Mouse (Mus musculus) megakaryocyte progenitor cell, adult 5-6 weeks (primary cell): ENCODE measurements around the gene Tbc1d25. TPM values are rescaled to one million over a fixed set of nuclear protein-coding genes. Genes with fewer than 3 reads are reported as not detected.

Source experiments
- ATAC-seq: replicated peaks from 2 replicates; pipeline ENCODE4 v1.8.0; 2016; ENCODE audit warnings: mild to moderate bottlenecking, moderate TSS enrichment, inconsistent platforms; ENCODE audit not compliant: poor library complexity
- total RNA-seq, 2 experiments: library from RNA; stranded (forward) in 1 of 2; stranded (reverse) in 1 of 2; fragments of 157-497, 149-512 nt in 1 of 2; fragments of 200-1000 nt in 1 of 2; gene quantifications; 2 replicates each; pipeline versions ENCODE4 v1.2.3 to v1.2.4; 2015 to 2017

Tbc1d25 gene
- total RNA-seq, 2 experiments from 2014 or later = 5.8 to 13.9 TPM

DNA sequence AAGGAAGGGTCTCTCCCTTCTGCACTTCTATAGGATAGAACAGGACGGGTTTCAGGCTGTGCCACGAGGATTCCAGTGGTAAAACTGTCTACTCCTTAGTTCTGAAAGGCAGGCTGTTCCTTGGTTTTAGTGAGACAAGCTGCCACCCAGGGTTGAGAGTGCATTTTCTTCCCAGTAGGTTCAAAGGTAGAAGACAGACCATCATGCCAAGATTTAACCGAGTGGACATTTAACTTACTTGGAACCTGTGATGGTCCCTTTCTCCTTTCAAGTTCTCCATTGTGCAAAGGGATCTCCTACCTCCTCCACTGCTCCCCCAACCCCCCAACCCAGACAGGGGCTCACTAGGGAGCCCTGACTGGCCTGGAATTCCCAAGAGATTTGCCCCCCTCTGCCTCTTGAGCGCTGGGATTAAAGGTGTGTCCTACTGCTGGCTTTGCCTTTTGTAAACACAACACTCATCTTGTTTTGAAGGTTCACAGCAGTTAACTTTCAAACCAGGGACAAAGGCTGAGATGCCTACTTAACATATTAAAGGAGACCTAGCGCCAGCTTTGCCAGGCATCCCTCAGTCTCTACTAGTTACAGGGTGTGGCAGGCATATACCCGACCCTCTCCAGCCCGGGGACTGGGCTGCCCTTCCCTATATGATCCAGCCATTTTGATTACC lies 7.0 kb upstream of the Tbc1d25 start:
- ATAC-seq = no peak

DNA sequence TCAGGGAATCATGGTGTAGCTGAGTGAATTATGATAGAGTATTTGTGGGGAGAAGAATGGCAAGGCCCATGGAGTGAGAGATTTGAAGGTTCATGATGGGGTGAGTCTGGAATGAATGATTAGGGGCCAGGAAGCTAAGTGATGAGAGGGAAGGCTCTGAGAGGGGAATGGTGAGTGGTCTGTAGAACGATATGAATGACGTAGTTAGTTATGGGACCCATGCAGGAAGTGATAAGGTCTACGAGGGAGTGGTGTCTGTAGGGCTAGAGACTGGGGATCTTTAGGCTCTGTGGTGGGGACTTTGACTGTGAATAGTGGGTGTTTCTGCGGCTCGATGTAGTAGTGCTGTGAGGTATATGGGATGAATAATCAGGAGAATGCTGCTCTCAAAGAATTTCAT lies 3.7 kb upstream of the Tbc1d25 start:
- no peak for ATAC-seq

DNA sequence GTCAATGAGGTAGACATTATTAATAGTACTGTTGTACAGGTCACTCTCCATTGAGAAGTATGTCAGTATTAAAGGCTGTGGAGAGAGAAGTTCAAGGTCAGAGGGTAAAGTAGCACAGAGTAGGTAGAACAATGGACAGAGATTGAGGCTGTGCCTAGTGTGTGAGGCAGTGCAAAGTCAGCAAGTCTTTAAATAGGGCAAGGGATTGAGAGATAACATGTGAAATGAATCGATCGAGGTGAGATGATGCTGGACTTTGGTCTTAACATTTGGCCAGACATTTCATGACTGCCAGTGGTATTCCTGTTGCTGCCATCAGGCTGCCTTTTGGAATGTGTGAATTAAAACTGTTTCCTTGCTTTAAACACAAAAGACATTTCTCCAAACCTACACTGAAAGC lies 2.9 kb upstream of the Tbc1d25 start:
- ATAC-seq = no peak

DNA sequence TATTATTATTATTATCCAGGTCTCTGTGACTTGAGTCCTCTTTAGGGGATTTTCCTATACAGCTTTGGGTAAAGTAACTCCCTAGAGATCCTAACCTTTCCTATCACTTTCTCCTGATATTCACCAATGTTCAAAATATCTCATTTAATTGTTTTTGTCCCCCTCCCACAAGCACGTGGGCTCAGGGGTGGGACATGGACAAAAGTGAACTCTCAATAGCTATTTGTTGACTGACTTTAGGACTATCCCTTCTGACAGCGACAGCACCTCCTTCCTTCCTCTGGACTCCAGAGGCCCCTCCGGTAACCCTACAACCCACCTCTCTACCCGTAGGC lies 845 bp downstream of the Tbc1d25 start:
- no peak for ATAC-seq

DNA sequence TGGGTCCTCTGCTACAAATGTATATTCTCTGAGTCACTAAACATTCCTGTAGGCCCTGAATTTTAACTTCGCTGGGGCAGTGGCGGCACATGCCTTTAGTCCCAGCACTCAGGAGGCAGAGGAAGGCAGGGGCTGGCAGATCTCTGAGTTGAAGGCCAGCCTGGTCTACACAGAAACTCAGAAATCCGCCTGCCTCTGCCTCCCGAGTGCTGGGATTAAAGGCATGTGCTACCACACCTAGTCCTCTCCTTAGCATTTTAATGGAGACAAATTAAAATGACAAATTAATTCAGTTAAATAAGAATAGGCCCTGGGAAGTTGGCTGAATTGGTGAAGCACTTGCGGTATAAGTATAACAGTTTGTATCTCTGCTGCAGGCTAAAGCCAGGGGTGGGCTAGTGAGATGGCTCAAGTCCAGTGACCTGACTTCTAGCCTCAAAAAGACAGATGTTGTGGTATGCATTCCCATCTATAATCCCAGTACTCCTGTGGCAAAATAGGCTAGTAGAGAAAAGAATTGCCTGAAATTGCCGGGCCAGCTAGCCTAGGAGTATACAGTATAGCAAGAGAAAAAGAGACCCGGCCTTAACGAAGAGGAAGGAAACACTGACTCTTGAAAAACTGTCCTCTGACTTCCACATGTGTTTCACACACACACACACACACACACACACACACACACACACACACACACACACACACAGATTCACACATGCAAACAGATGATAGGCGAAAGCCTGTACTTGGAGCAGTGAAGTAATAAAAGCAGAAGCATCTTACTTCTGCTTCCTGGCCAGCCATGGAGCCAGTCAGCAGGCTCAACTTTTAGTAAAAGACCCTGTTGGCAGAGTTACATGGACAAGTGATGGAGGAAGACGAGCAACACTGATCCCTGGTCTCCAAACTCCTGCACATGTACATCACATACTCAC lies 8.0 kb downstream of the Tbc1d25 start:
- peak; percentile 92 for ATAC-seq

DNA sequence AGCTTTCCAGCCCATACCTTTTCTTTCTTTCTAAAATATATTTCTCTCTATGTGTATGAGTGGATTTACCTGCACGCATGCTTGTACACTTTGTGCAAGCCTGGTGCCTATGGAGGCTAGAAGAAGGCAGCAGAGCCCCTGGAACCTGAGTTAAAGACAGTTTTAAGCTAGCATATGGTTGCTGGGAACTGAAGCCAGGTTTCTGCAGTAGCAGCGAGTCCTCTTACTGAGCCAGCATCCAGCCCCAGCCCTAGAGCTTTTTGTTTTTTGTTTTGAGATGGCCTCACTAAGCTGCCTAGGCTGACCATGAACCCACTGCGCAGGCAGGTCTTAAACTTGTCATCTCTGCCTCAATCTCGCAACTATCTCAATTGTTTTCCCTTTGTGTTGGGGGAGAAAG lies 11.5 kb downstream of the Tbc1d25 start:
- ATAC-seq = no peak

DNA sequence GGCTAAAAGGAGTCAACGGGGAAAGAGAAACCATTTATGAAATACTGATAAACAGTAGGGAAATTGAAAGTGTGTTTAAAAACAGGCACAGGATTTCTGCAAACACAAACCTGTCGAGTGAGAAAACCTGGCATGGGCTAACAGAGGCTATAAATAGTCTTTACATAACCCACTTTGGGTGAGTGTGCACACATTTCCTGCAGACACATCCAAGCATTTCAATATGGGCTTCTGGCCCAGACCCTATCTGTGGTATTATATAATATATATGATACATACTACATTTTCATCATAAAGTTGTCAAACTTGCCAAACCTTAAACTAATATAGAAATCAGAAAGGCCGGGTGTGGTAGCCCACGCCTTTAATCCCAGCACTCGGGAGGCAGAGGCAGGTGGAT lies 12.9 kb downstream of the Tbc1d25 start:
- ATAC-seq = no peak

DNA sequence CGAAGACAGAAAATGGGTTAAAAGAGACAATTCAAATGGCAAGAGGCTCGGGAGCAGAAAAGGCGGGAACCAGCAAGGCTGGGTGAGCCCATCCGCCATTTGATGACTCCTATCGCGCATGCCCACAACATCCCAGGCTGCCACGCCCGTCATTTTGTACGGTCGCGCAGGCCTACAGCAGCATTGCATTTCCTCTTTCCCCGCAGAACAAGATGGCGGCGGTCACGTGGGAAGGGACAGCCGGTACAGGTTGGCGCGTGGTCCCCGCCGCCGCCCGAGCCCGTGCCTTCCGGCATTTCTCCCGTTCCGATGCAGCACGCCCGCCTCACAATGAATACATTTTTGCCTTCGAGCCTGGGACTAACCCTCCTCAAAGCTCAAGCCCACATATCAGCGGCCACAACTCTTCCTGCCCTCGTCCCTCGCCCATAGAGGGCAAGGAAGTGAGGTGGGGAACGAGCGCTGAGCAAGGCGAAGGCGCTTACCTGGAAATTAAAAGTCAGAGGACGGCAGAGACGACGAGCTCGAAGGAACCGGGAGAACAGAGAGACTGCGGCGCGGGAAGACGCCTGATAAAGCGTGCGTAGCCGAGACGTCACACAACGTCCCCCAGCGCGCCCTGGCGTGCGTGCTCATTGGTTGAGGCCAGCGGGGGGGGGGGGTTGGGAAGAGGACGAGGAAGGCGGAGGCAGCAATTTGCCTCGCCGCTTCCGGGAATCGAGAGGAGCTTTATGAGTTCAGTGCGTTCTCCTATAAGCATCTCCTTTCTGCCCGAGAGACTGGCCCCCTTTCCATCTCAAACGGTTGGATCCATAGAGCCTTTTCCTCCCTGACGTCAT lies 30.6 kb downstream of the Tbc1d25 start, which contains the start of gene Rbm3:
Gene Rbm3 (minus strand): TSS at position 728 of the 839 bp plus-strand sequence.
- ATAC-seq = peak; percentile 85

DNA sequence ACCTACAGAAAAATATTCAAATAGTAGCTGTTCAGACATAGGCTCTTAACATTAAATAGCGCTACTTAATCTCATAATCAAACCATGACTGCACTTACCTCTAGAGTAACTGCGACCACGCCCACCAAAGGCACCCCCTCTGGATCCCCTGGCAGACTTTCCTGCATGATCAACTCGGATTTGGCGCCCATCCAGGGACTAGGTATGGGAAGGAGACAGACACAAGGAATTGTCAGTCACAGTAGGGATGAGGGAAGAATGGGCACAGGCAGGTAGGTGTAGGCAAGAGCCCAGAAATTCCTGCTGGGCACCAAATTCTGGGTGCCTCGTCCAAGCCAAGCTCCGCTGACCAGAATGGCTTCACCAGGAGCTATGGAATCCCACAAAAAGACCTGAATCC lies 32.2 kb downstream of the Tbc1d25 start:
- no peak for ATAC-seq

DNA sequence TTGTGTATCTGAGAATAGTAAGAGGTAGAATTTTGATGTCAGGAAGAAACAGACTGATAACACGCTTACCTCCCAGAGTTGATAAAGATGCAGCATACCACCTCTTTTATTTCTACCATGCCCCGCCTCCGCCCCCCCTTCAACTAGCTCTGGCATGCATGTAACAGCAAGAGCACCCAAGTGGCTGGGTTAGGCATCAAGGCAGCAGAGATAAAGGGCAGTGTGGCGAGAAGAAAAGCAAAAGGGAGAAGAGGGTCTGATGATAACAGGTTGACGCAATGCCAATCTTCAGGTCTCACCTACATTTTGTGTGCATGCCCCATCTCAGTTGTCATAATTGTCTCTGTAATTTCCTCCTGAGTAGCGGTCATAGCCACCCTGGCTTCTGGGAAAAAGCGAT lies 33.0 kb downstream of the Tbc1d25 start:
- peak; percentile 20 for ATAC-seq

DNA sequence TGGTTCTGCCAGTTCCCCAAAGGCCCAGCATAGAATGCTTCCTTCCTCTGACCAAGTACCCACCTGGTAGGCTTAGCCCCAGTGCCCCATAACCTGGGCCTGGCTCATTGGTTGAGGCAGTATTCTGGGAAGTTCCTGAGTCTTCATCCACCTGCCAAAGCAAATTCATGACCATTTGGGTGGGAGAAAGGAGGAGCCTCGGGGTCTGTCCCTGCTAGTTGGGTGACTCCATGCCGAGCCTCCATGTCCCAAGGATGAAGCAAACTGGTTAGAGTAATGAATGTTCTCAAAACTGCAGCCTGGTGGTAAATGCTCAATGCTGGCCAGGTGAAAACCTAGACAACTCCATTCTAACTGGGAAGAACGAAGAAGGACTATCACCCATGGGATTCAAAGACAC lies 34.9 kb downstream of the Tbc1d25 start:
- no peak for ATAC-seq

DNA sequence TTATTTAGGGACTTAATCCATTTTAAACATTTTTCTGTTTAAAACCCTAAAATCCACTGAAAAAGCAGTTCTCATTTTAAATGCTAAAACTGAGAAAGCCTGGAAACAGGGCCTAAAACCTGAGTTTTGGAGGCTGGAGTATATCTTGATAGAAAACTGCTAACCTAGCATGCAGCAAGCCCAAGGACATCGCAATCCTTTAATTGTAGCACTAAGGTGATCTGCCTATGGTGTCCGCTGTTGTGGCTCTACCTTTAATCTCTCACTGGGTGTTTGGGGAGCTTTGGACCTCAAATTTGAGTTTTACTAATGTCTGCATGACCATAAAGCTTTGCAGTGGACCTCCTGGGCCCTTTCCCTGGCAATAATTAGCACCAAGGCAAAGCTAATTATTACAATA lies 35.5 kb downstream of the Tbc1d25 start:
- ATAC-seq = no peak

DNA sequence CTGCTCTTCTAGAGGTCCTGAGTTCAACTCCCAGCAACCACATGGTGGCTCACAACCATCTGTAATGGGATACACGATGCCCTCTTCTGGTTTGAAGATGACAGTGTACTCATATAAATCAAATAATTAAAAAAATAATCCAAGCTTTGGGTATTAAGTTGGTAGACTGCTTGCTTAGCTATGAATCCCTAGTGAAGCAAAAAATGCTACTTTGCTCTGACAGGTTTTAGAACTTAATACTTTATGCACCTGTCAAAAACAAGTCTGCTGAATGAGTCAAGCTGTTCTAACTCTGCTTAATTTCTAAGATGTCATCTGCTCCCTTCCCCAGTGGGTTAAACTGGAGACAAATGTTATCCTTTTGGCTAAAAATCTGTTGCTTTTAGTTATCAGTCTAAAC lies 36.5 kb downstream of the Tbc1d25 start:
- no peak for ATAC-seq

DNA sequence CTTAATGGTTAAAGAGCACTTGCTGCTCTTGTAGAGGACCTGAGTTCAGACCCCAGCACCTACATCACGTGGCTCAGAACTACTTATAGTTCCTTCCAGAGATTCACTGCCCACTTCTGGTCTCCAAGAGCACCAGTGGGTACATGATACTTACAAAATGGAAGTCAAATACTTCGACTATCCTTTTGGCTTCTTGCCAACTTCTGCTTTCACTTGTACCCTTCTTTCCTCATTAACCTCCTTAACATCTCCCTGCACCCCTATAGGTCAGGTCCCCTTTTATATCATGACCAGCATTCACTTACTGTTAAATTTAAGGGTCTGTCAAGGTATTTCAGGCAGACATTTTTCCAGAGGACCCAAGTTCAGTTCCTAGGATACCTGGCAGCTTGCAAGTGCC lies 40.1 kb downstream of the Tbc1d25 start:
- no peak for ATAC-seq

DNA sequence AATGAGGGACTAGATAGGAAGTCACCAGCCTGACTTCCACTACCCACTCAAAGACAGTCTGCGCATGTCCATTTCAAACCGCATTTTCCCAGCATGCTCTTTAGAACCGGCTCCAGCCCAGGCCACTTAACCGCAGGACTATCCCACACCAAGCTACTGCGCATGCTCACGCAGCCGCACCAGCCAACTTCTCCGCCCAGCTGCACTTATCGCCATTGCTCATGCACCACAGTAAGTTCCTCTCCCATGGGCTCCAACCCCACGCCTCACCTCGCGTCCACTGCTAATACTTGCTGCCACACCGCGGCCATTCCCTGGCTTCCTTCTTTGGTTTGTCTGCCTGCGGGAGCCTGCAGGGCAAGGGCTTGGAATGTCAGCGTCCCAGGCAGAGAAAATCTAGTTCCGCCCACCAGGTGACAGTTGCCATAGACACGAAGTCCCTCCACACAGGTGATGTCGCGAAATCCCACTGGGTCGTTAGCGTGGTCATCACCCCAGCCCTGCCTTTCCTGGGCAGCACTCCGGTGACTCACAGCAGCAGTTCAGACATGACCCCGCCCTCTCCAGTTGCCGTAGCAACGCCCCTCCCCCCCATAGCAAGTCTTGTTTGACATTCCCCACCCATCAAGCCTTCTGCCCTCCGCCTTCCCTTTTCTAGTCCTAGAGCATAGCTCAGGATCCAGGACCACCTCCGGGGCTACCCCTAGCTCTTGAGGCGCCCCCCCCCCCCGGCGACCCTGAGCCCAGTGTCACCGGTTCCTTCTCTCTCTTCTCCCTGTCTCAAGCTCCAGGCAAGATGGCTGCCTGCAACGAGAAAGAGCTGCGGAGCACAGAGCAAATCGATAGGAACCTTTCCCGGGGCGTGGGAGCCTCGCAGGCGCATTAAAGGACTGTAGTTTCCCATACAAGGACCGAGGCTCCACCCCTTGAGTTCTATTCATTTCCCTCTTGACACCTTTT lies 43.7 kb downstream of the Tbc1d25 start, which contains the start of gene Wdr13:
Gene Wdr13 (minus strand): TSS at position 876 of the 960 bp plus-strand sequence.
- ATAC-seq = peak; percentile 83

DNA sequence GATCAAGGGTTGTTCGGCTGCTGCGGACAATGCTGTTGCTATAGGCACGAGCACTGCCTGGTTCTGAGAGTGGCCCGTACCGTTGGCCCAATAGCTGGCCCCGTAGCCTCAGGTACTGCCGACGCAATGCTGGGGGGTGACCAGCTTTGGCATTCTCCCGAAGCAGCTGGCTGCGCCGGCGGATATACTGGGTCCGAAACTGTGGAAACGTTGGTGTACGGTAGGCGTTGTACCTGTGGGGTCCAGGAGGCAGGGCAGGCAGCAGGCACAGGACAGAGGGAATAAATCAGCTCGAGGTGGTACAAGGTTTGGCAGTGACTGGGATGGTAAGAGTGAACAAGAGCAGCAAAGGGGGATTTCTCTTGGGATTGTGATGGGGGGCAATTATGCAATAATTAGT lies 44.6 kb downstream of the Tbc1d25 start:
- no peak for ATAC-seq

DNA sequence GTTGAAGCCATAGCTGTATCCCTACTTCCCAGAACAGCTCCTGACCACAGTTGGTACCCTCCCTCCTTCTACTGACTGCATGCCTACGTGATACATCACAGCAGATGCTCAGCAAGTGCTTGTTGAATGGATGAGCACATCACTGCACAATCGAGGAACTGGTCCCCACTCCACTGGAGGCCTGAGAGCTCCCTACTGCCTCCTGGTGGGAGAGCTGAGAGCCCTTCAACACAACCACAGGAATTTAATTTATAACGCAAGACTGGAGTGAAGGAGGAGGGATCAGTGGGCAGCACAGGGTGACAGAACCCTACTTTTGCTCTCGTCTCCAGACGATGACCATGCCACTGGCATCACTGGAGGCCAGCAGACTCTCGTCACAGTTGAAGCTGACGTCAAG lies 50.7 kb downstream of the Tbc1d25 start:
- ATAC-seq = peak; percentile 68

DNA sequence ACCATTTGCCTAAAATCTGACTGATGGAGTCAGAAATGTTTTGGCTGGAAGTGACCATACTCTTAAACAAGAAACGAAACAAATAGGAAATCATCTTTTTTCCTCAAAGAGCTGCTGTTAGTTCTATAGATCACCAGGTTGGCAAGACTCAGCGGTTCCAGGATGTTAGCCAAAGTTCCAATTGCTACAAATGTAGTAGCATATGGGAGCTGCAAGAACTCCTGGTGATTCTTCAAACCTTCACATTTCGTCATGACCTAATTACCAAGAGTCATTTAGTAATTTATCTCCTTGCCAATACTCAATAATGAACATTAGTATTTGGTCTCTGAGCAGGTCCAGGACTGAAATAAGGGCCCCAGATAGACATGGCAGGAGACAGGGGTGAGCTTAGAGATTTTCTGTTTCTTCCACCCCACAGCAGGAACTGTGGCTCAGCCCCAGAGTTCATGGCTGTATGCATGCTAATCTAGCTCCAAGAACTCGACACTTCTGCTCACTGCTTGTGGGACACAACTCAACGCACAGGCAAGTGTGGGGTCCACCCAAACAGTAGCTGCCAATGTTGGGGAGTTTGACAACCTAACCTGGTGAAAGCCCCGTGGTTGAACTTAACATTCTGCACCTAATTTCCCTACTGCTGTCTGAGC lies 52.0 kb downstream of the Tbc1d25 start:
- ATAC-seq = no peak

DNA sequence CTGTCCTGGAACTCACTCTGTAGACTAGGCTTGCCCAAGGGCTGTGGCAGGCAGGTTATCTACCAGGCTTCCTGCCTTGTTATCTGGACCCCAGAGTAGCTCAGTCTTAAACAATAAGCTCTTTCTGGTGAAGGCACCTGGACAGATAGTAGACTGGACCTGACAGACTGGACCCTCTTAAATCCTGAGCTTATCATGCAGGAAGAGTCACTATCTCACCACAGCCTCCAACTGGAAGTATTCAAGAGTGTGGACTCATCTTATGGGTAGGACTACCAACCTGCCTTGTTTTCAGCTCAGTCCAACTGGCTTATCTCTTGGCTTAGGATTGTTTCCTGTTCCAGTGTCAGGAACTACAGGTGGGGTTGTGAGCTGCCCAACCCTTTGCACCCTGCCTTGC lies 58.7 kb downstream of the Tbc1d25 start:
- peak; percentile 34; the same call in 1 of the 2 replicates for ATAC-seq

DNA sequence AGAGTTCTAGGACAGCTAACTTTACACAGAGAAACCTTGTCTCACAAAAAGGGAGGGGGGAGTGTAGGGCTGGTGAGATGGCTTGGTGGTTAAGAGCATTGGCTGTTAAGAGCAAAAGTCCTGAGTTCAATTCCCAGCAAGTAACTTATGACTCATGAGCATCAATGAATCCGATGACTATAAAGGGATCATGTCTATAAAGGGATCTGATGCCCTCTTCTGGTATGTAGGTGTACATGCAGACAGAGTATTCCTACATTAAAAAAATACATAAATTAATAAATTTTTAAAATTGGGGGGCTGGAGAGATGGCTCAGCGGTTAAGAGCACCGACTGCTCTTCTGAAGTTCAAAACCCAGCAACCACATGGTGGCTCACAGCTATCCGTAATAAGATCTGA lies 60.7 kb downstream of the Tbc1d25 start:
- ATAC-seq = peak; percentile 39; the same call in 1 of the 2 replicates
